7 mouse cellular contexts compared by ENCODE assay signal in genomic region chr2:79255192-79256000, GRCm38 (mm10). TPM values are rescaled to one million over a fixed set of nuclear protein-coding genes. Genes with fewer than 3 reads are reported as not detected.
A peak's percentile ranks its signal among the peaks of the same experiment; 100 is the strongest.
DNase-seq lines count a peak whose midpoint lies in the region; ATAC-seq and TF ChIP-seq lines count a peak whose summit lies in the region.

TSS of gene Itga4 (plus strand) at chr2:79255426.

- H3K27me3 ChIP-seq in embryonic facial prominence, embryonic 12.5 days: no peaks in the 10 kb centered on the region
- H3K27me3 ChIP-seq in limb, embryonic 11.5 days (ENCODE audit: control insufficient read depth, insufficient read depth, low read length): peaks cover 3% of the 10 kb centered on the region; the same call in 1 of the 2 replicates
- H3K27me3 ChIP-seq in midbrain, embryonic 12.5 days: peaks cover 11% of the 10 kb centered on the region; the same call in 1 of the 2 replicates

- peak; percentile 52 to 75 for DNase-seq in heart, adult 18-20 months
- DNase-seq in kidney, adult 18-20 months: peak; percentile 7
- DNase-seq in limb, embryonic 11.5 days (ENCODE audit: low spot score): peak; percentile 87
- peak; percentile 51 for DNase-seq in skeletal muscle tissue, adult 2 months (ENCODE audit: low read depth, low spot score)

- peak; percentile 74; the same call in 1 of the 2 replicates for TF ChIP-seq POLR2A in bone marrow, adult 2 months (IDR thresholded peaks at IDR 0.05; ENCODE audit: borderline replicate concordance, control insufficient read depth, low read depth, low read length)

- peaks cover 2% of the 10 kb centered on the region for H3K4me1 ChIP-seq in bone marrow, adult 2 months (ENCODE audit: control insufficient read depth, insufficient read depth, low read length)
- peaks cover 19% of the 10 kb centered on the region for H3K4me1 ChIP-seq in embryonic facial prominence, embryonic 12.5 days
- H3K4me1 ChIP-seq in limb, embryonic 11.5 days (ENCODE audit: control insufficient read depth, insufficient read depth, low read length): peaks cover 8% of the 10 kb centered on the region
- peaks cover 15% of the 10 kb centered on the region for H3K4me1 ChIP-seq in midbrain, embryonic 12.5 days

- no peaks in the 10 kb centered on the region for H3K9me3 ChIP-seq in embryonic facial prominence, embryonic 12.5 days
- H3K9me3 ChIP-seq in limb, embryonic 11.5 days (ENCODE audit: control insufficient read depth, low read length): no peaks in the 10 kb centered on the region
- no peaks in the 10 kb centered on the region for H3K9me3 ChIP-seq in midbrain, embryonic 12.5 days

- ATAC-seq in embryonic facial prominence, embryonic 12.5 days (ENCODE audit: insufficient number of reproducible peaks, insufficient read depth, low FRiP score, low TSS enrichment): peak; percentile 84
- ATAC-seq in limb, embryonic 11.5 days (ENCODE audit: insufficient number of reproducible peaks, low FRiP score, low TSS enrichment, low read depth): peak; percentile 79
- peak; percentile 92 for ATAC-seq in midbrain, embryonic 12.5 days (ENCODE audit: low FRiP score, low read depth)

- H3K27ac ChIP-seq in bone marrow, adult 2 months (ENCODE audit: control insufficient read depth, insufficient read depth, low read depth, low read length, poor library complexity): peak within 1 kb of the TSS; percentile 98
- H3K27ac ChIP-seq in embryonic facial prominence, embryonic 12.5 days: 0 out of 2 replicates have a peak within 1 kb of the TSS, but pooled peaks have one; percentile 30
- no peak within 1 kb of the TSS for H3K27ac ChIP-seq in limb, embryonic 11.5 days (replicated peaks; ENCODE audit: low read depth, low read length)
- H3K27ac ChIP-seq in midbrain, embryonic 12.5 days (replicated peaks): no peak within 1 kb of the TSS

- H3K9ac ChIP-seq in embryonic facial prominence, embryonic 12.5 days: peak within 1 kb of the TSS; percentile 48
- H3K9ac ChIP-seq in limb, embryonic 11.5 days (ENCODE audit: low read length): peak within 1 kb of the TSS; percentile 60
- H3K9ac ChIP-seq in midbrain, embryonic 12.5 days (replicated peaks): peak within 1 kb of the TSS; percentile 46

- H3K36me3 ChIP-seq in embryonic facial prominence, embryonic 12.5 days: no peaks in the 10 kb centered on the region
- no peaks in the 10 kb centered on the region for H3K36me3 ChIP-seq in limb, embryonic 11.5 days (ENCODE audit: control insufficient read depth, insufficient read depth, low read length)
- H3K36me3 ChIP-seq in midbrain, embryonic 12.5 days: no peaks in the 10 kb centered on the region

- peak within 1 kb of the TSS; percentile 97 for H3K4me3 ChIP-seq in bone marrow, adult 2 months (replicated peaks; ENCODE audit: control insufficient read depth, low read depth, low read length)
- peak within 1 kb of the TSS; percentile 47 for H3K4me3 ChIP-seq in embryonic facial prominence, embryonic 12.5 days
- peak within 1 kb of the TSS; percentile 46 for H3K4me3 ChIP-seq in limb, embryonic 11.5 days (ENCODE audit: low read depth, low read length)
- H3K4me3 ChIP-seq in midbrain, embryonic 12.5 days: peak within 1 kb of the TSS; percentile 47

- H3K4me2 ChIP-seq in embryonic facial prominence, embryonic 12.5 days (replicated peaks): peak within 1 kb of the TSS; percentile 87
- H3K4me2 ChIP-seq in limb, embryonic 11.5 days (ENCODE audit: low read depth, severe bottlenecking): peak within 1 kb of the TSS; percentile 93
- peak within 1 kb of the TSS; percentile 85 for H3K4me2 ChIP-seq in midbrain, embryonic 12.5 days (replicated peaks)

- WGBS in bone marrow, adult 2 months: under 1% methylated on average over 41 of the region's 41 CpGs
- WGBS in embryonic facial prominence, embryonic 12.5 days: under 1% methylated on average over 38 of the region's 41 CpGs
- under 1% methylated on average over 41 of the region's 41 CpGs for WGBS in limb, embryonic 11.5 days
- under 1% methylated on average over 39 of the region's 41 CpGs for WGBS in midbrain, embryonic 12.5 days

- TF ChIP-seq CTCF in bone marrow, adult 2 months (IDR thresholded peaks at IDR 0.05; ENCODE audit: control insufficient read depth, insufficient read depth, low read length): peak; percentile 81

RNA-seq across cellular contexts. Expression of gene Itga4, which starts in this region (rescaled TPM):
- polyA plus RNA-seq in bone marrow, adult 2 months (2011; ENCODE audit: insufficient read depth, insufficient read length, low replicate concordance, missing spikeins): 20.3 and 26.9 TPM in 2 replicates
- 8.2 and 10.9 TPM in 2 replicates for polyA plus RNA-seq in embryonic facial prominence, embryonic 12.5 days (2016; fragmentation: Nextera tagmentation; extraction: Ambion mirVana)
- 1 to 10 TPM; 1.7 to 4.5 TPM for total RNA-seq in heart, adult 18-20 months (2021)
- 7.8 and 8.6 TPM in 2 replicates for polyA plus RNA-seq in limb, embryonic 11.5 days (2014; fragmentation: Nextera tagmentation; extraction: Ambion mirVana)
- 6.5 TPM in 2 replicates for polyA plus RNA-seq in midbrain, embryonic 12.5 days (2016; fragmentation: Nextera tagmentation; extraction: Ambion mirVana)

Comparison
In these comparisons a context has a peak if more than half of its experiments do, and no peak if none do; other contexts are left out.
1. H3K27ac ChIP-seq: peak in bone marrow, adult 2 months (single experiment) and embryonic facial prominence, embryonic 12.5 days (single experiment); none in limb, embryonic 11.5 days (single experiment) and midbrain, embryonic 12.5 days (single experiment).
2. H3K4me3 ChIP-seq: peak in every context shown above with its lines; median percentile 97 in bone marrow, adult 2 months; 47 in embryonic facial prominence, embryonic 12.5 days; 47 in midbrain, embryonic 12.5 days; 46 in limb, embryonic 11.5 days.
3. DNase-seq: peak in every context shown above with its lines; median percentile 87 in limb, embryonic 11.5 days; 64 in heart, adult 18-20 months; 51 in skeletal muscle tissue, adult 2 months; 7 in kidney, adult 18-20 months.
4. Peak in every context shown above with its lines, with median percentiles within 50 percentile points of each other: ATAC-seq, H3K4me2 ChIP-seq and H3K9ac ChIP-seq.